Mouse (Mus musculus) thymus, postnatal 4 days (tissue): ENCODE results near the gene Pm20d2.
A peak's percentile ranks its signal among the peaks of the same experiment; 100 is the strongest.

Experiments used
- DNase-seq: peaks from one replicate; pipeline ENCODE4 v3.0.0; 2021

The Pm20d2 gene

GRCm38 (mm10) chr4:33189735-33190036 is at the start of gene Pm20d2:
TSS of gene Pm20d2 (minus strand) at chr4:33189737.
- no peak for DNase-seq

- DNase-seq, result no peak
Observed at GRCm38 (mm10) chr4:33230881-33231280, 41.3 kb upstream of the Pm20d2 start.

GRCm38 (mm10) chr4:33229639-33230038 is 40.1 kb upstream of the Pm20d2 start:
- no peak for DNase-seq

- peak; percentile 33 for DNase-seq
Observed at GRCm38 (mm10) chr4:33227164-33227563, 37.6 kb upstream of the Pm20d2 start.

- no peak for DNase-seq
Observed at GRCm38 (mm10) chr4:33224003-33224675, 34.6 kb upstream of the Pm20d2 start.

GRCm38 (mm10) chr4:33221847-33222246 is 32.3 kb upstream of the Pm20d2 start:
- no peak for DNase-seq

- DNase-seq, result peak; percentile 71
Observed at GRCm38 (mm10) chr4:33208881-33209841, 19.6 kb upstream of the Pm20d2 start, which contains the start of gene Srsf12. TSS of gene Srsf12 (plus strand) at chr4:33208991.

- no peak for DNase-seq
Observed at GRCm38 (mm10) chr4:33207551-33207950, 18.0 kb upstream of the Pm20d2 start.

GRCm38 (mm10) chr4:33204682-33205081 is 15.1 kb upstream of the Pm20d2 start:
- peak; percentile 79 for DNase-seq

- DNase-seq, result no peak
Observed at GRCm38 (mm10) chr4:33198117-33198516, 8.6 kb upstream of the Pm20d2 start.

- DNase-seq, result peak; percentile 73
Observed at GRCm38 (mm10) chr4:33188781-33189734, 479 bp downstream of the Pm20d2 start.

- DNase-seq, result peak; percentile 14
Observed at GRCm38 (mm10) chr4:33188164-33188563, 1.4 kb downstream of the Pm20d2 start.

GRCm38 (mm10) chr4:33183477-33183876 is 6.1 kb downstream of the Pm20d2 start:
- DNase-seq, result no peak

GRCm38 (mm10) chr4:33152087-33153038 is 37.2 kb downstream of the Pm20d2 start:
- DNase-seq, result no peak

- DNase-seq, result no peak
Observed at GRCm38 (mm10) chr4:33149150-33149549, 40.4 kb downstream of the Pm20d2 start.

- DNase-seq, result peak; percentile 76
Observed at GRCm38 (mm10) chr4:33147825-33148224, 41.7 kb downstream of the Pm20d2 start.

- peak; percentile 19 for DNase-seq
Observed at GRCm38 (mm10) chr4:33146679-33147291, 42.8 kb downstream of the Pm20d2 start.

- no peak for DNase-seq
Observed at GRCm38 (mm10) chr4:33132221-33132620, 57.3 kb downstream of the Pm20d2 start, which contains the start of gene Gabrr1. TSS of gene Gabrr1 (plus strand) at chr4:33132521.

- no peak for DNase-seq
Observed at GRCm38 (mm10) chr4:33125409-33126084, 64.0 kb downstream of the Pm20d2 start.

GRCm38 (mm10) chr4:33124493-33124892 is 65.0 kb downstream of the Pm20d2 start:
- peak; percentile 70 for DNase-seq
